Mouse (Mus musculus) ES-E14 (cell line): ENCODE data around the gene Ect2l. TPM values are rescaled to one million over a fixed set of nuclear protein-coding genes. Genes with fewer than 3 reads are reported as not detected.
"Not testable (repeated sequence)": the region's sequence is repeated elsewhere in the genome, so short reads cannot be mapped to it uniquely, and the experiment has no call there.

ENCODE experiments used
- DNase-seq: peaks from one replicate; pipeline ENCODE4 v3.0.0-alpha.2; 2013; ENCODE audit warnings: low read depth, low spot score
- H3K27ac ChIP-seq: 2 replicates; pipeline ENCODE4 v1.5.1; 2012; ENCODE audit warnings: low read depth, mild to moderate bottlenecking, low read length, moderate library complexity, mixed read lengths; ENCODE audit not compliant: poor library complexity, insufficient read depth, severe bottlenecking
- H3K36me3 ChIP-seq: 2 replicates; pipeline ENCODE4 v1.6.1; 2012; ENCODE audit warnings: mild to moderate bottlenecking, low read length, moderate library complexity, mixed read lengths; ENCODE audit not compliant: control insufficient read depth, poor library complexity, insufficient read depth, severe bottlenecking
- H3K4me1 ChIP-seq, 2 experiments: fragments of 150-350 bp in 1 of 2; sonication (generic) in 1 of 2; 2 replicates each; pipeline ENCODE4 v1.6.1; 2012; ENCODE audit warnings: low read length in 2 of 2, mild to moderate bottlenecking in 1 of 2, mixed read lengths in 1 of 2; ENCODE audit not compliant: control insufficient read depth in 2 of 2, insufficient read depth in 2 of 2, poor library complexity in 1 of 2
- H3K4me3 ChIP-seq, 2 experiments: fragments of 150-350 bp in 1 of 2; sonication (generic) in 1 of 2; 2 replicates each; pipeline ENCODE4 v1.5.1; 2012; ENCODE audit warnings: low read length in 2 of 2, low read depth in 1 of 2, mild to moderate bottlenecking in 1 of 2, mixed read lengths in 1 of 2; ENCODE audit not compliant: insufficient read depth in 1 of 2, poor library complexity in 1 of 2, severe bottlenecking in 1 of 2
- H3K9ac ChIP-seq: 2 replicates; pipeline ENCODE4 v1.6.1; 2012; ENCODE audit warnings: low read depth, mild to moderate bottlenecking, low read length, mixed read lengths; ENCODE audit not compliant: poor library complexity, insufficient read depth, severe bottlenecking
- H3K9me3 ChIP-seq: fragments of 150-350 bp; sonication (generic); 2 replicates; pipeline ENCODE4 v1.6.1; 2012; ENCODE audit warnings: low read depth, mild to moderate bottlenecking, low read length; ENCODE audit not compliant: control insufficient read depth, insufficient read depth
- CHD2 ChIP-seq: IDR thresholded peaks from 2 replicates; pipeline ENCODE4 v1.6.1; 2014; ENCODE audit warnings: mild to moderate bottlenecking, low read depth, low read length, inconsistent platforms
- HCFC1 ChIP-seq: IDR thresholded peaks from 2 replicates; pipeline ENCODE4 v1.6.1; 2012; ENCODE audit warnings: low read length, inconsistent platforms, borderline replicate concordance; ENCODE audit not compliant: insufficient read depth
- MAFK ChIP-seq: IDR thresholded peaks from 2 replicates; pipeline ENCODE4 v1.6.1; 2014; ENCODE audit warnings: mild to moderate bottlenecking, low read depth, low read length, inconsistent platforms; ENCODE audit not compliant: insufficient read depth
- ZC3H11A ChIP-seq: IDR thresholded peaks from 2 replicates; pipeline ENCODE4 v1.6.1; 2012; ENCODE audit warnings: low read depth, mild to moderate bottlenecking, inconsistent platforms, low read length, borderline replicate concordance
- ZNF384 ChIP-seq: IDR thresholded peaks from 2 replicates; pipeline ENCODE4 v1.6.1; 2012; ENCODE audit warnings: low read depth, low read length, inconsistent platforms
- in situ Hi-C, 2 experiments: fragments of 600-800 bp; cut with MboI; formaldehyde crosslinking; loops; one replicate each; pipeline ENCODE4 v1.15.1; 2025; ENCODE audit warnings: low sequenced_read_pairs in 2 of 2, inconsistent platforms in 1 of 2; ENCODE audit not compliant: unreplicated experiment in 2 of 2
- total RNA-seq: library from RNA; depleted of rRNA; stranded (reverse); fragments of 300-350 nt; gene quantifications from 2 replicates; pipeline ENCODE4 v1.2.3, GENCODE M21; 2012

The Ect2l gene
- total RNA-seq, 1 experiment = not detected

DNA sequence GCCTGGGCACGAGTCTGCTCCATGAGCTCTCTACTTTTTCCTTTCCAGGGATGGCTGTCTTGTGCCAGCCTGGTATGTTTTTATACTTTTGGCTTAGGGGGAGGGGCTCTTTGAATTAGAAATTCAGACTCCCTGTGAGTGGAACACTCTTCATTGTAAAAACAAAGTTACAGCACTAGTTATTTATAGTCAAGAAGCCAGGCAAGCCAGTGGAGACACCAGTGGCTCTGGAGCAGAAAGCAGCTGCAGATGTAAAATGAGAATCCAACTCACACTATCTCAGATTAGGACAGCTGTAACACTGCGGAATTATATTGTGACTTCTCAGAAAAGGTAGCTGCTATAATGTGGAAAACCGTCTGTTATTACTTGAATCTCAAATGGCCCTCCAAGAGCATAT lies 63.5 kb downstream of the Ect2l start:
- Histone ChIP-seq H3K9me3 (no peaks in the 10 kb centered on the region), H3K36me3 (no peaks in the 10 kb centered on the region), H3K4me3 (no peak overlapping the region), H3K27ac (no peak overlapping the region), H3K4me1 (no peaks in the 10 kb centered on the region), H3K9ac (no peak overlapping the region)
- DNase-seq = no peak
- in situ Hi-C loops = no loop called here
- TF ChIP-seq HCFC1 = no peak
- TF ChIP-seq MAFK = no peak
- TF ChIP-seq ZC3H11A = no peak
- no peak for TF ChIP-seq CHD2
- no peak for TF ChIP-seq ZNF384

DNA sequence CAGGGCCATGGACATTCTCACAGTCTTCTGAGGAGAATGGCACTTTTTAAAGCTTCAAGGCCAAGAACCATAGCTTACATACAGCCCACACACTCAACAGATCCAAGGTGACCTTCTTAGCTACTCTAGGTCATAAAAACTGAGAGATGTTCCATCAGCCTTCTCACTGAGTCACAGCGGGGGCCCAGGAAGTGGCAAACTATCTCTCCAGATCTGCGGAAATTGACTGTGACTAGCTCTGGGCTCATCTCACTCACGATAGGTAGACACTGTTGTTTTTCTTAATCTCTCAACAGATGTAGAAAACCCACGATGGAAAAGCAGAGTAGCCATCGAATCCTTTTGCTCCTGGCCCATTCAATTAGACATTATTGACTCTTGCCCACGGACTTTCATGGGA lies 68.5 kb downstream of the Ect2l start:
- Histone ChIP-seq H3K9me3 (no peaks in the 10 kb centered on the region), H3K27ac (no peak overlapping the region), H3K36me3 (no peaks in the 10 kb centered on the region), H3K4me1 (no peaks in the 10 kb centered on the region), H3K9ac (no peak overlapping the region), H3K4me3 (no peak overlapping the region)
- TF ChIP-seq CHD2 (no peak), ZNF384 (no peak), MAFK (no peak), HCFC1 (no peak), ZC3H11A (no peak)
- in situ Hi-C loops = no loop called here
- DNase-seq = no peak

DNA sequence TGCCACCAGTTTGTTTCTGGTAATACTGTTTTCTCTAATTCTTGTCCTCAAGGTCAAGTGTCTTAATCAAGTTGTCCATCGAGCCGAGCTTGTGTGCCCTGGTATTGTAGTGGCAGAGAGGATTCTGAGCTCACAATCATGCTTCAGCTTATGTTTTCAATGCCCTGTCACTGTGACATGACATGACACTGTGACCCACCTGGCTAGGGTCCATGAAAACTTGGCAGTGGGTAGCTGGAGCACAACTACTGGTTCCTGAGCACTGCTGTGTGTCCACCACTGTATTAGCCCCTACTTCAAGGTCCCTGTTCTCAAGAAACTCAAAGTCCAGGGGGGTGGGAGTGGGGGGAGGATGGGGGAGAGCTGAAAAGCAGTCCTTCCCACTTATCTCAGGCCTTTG lies 69.3 kb downstream of the Ect2l start:
- no peak for DNase-seq
- H3K27ac ChIP-seq = no peak overlapping the region
- no peak overlapping the region for H3K9ac ChIP-seq
- TF ChIP-seq HCFC1 (no peak), ZNF384 (no peak), CHD2 (no peak), MAFK (no peak), ZC3H11A (no peak)
- H3K4me3 ChIP-seq = no peak overlapping the region
- no peaks in the 10 kb centered on the region for H3K36me3 ChIP-seq
- no peaks in the 10 kb centered on the region for H3K4me1 ChIP-seq
- in situ Hi-C loops = no loop called here
- no peaks in the 10 kb centered on the region for H3K9me3 ChIP-seq

DNA sequence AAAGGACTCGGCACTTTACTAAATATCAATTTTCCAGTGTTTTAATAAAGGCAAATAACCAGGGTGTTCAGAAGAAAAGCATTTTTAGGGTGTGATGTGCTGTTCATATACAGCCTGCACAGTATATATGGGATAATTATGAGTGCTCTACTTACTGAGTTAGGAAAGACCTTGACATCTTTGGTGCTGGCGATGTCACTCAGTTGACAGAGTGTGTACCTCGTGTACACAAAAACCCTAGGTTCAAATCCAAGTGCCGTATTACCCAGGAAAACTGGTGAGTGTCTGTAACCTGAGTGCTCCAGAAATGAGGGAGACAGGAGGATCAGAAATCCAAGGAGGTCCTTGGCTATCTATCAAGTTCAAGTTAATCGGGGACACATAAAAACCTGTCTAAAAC lies 71.1 kb downstream of the Ect2l start:
- Histone ChIP-seq H3K4me1 (no peaks in the 10 kb centered on the region), H3K4me3 (no peak overlapping the region), H3K27ac (no peak overlapping the region), H3K9me3 (no peaks in the 10 kb centered on the region), H3K9ac (no peak overlapping the region), H3K36me3 (no peaks in the 10 kb centered on the region)
- in situ Hi-C loops = no loop called here
- DNase-seq = no peak
- TF ChIP-seq ZC3H11A = no peak
- no peak for TF ChIP-seq HCFC1
- TF ChIP-seq CHD2 = no peak
- no peak for TF ChIP-seq ZNF384
- TF ChIP-seq MAFK = no peak

DNA sequence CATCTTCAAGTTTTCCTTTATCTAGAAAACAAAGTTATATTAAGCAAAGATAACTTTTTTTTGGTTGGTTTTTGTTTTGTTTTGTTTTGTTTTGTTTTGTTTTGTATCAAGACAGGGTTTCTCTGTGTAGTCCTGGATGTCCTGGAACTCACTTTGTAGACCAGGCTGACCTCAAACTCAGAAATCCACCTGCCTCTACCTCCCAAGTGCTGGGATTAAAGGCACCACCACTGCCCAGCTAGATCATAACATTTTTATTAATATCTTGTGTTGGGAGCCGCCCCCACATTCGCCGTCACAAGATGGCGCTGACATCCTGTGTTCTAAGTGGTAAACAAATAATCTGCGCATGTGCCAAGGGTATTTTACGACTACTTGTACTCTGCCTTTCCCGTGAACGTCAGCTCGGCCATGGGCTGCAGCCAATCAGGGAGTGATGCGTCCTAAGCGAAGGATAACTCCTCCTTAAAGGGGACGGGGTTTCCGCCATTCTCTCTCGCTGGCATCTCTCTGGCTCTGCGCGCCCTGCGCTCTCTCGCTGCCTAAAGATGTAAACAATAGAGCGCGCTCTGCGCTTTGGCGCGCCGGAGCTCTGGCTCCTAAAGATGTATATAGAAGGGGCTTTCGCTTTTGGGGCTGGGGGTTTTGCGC lies 71.7 kb downstream of the Ect2l start:
- H3K4me3 ChIP-seq, in situ Hi-C loops: not testable (repeated sequence)

More for the DNA sequence above, 71.7 kb downstream of the Ect2l start:
- H3K4me1 ChIP-seq, H3K27ac ChIP-seq, DNase-seq, H3K9me3 ChIP-seq, H3K36me3 ChIP-seq, H3K9ac ChIP-seq: not testable (repeated sequence)
